Mouse (Mus musculus) left cerebral cortex, postnatal 25 days (tissue): ENCODE measurements around the gene Gse1. TPM values are rescaled to one million over a fixed set of nuclear protein-coding genes. Genes with fewer than 3 reads are reported as not detected.

Experiments
- DNase-seq, 2 experiments: peaks; one replicate each; pipeline ENCODE4 v3.0.0; 2022; ENCODE audit warnings: low spot score in 2 of 2, mixed read lengths in 1 of 2
- intact Hi-C: fragments of 180-260 bp; cut with DNase I; formaldehyde crosslinking; loops from one replicate; pipeline ENCODE4 v1.15.1; 2025
- total RNA-seq, 2 experiments: library from RNA; stranded (reverse); gene quantifications; 2 replicates each; pipeline ENCODE4 v1.2.3; 2021

Gene Gse1
- 10 to 100 TPM; 74.2 to 79.4 TPM for total RNA-seq

DNA sequence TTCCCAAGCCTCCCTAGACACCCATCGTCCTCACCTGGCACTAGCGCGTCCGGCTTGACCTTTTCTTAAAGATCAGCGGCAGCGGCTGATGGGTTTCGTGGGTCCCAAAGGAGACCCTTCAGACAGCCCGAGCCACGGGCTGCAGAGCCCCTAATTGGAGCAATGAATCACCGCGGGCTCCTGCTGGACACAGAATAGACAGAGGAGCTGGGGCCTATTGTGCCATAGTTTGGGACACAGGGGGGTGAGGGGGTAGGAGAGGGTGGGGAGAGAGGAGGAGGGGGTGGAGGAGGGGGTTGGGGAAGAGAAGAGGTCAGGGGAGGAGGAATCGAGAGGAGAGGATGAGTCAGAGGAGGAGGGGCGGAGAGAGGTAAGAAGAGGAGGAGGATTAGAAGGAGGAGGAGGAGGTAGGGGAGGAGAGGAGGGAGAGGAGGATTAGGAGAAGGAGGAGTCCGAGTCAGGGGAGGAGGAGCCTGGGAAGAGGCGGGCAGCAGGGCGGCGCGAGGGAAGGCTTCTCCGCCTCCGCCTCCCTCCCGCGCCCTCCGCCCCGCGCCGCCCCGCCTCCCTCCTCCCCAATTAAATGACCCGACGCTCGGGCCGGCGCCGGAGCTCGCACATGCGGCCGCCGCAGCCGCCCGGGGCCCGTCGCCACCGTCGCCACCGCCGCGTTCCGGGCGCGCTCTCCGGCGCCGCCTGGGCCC is at the start of gene Gse1:
Gse1 (plus strand) TSS at position 566 of the 701 bp plus-strand sequence.
- intact Hi-C loops = loop anchor here (5.0 kb wide), 1 partner anchor 39 kb away; no protein-coding TSS in a partner anchor

DNA sequence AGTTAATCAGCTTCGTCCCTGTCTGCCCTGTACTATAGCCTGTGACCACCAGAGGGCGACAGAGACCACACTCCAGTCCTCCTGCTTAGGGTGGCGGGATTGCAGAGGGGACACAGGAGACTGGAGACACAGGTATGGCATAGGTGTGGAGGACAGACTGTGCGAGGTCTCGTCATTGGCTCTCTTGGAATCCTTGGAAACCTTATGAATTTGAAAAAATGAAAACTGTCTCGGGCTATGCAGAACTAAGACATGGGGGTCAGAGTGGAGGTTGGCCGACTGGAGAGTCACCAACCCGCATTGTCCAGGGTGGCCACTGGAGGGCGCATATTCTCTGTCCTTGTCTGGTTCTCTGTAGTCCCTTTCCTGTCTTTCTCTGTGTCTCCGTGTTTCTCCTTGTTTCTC is 49.2 kb upstream of the Gse1 start:
- intact Hi-C loops = loop anchor here (2.0 to 5.0 kb wide), 4 partner anchors 88 to 428 kb away; no protein-coding TSS in a partner anchor
- DNase-seq = peak; percentile 86

More for the DNA sequence above, at the start of gene Gse1:
- peak; percentile 54 to 72 for DNase-seq

DNA sequence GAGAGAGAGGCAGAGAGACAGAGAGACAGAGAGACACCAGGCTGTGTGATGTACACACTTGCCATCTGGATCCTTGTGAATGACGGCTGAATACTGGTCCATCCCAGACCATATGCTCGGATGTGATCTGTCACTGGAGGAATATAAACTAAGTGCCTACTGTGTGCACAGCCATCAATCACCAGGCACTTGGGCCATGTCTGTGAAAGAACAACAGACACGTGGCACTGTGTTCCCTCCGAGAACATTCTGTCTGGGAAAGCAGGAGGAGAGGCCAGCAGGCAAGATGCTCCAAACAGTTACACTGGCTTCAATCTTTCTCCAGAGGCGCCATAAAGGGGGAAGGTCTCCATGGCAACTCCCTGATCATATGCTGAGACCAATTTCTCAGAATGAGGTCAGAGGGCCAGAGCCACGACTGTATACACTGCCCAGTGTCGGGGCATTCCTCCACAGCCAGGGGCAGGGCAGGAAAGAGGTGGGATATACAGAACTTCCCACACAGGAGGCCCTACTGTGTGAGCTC is 47.7 kb upstream of the Gse1 start:
- intact Hi-C loops = no loop called here
- DNase-seq = no peak

DNA sequence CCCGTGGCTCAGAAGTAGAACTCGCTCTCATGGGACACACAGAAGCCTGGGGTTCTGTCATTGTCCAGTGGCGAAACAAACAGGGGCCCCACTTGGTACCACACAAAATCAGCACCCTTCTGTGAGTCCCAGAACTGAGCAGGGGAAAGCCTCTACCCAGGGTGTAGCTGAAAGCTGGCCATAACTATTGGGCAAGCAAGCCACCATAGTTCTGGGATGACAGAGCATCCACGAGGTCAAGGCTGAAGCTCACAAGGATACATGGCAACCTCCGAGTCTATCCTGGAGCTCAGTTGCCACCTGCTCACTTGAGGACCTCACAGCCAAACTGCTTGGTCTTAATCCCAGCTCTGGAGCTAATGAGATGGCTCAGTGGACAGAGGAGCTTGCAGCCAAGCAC is 47.0 kb upstream of the Gse1 start:
- intact Hi-C loops = no loop called here
- DNase-seq = no peak

DNA sequence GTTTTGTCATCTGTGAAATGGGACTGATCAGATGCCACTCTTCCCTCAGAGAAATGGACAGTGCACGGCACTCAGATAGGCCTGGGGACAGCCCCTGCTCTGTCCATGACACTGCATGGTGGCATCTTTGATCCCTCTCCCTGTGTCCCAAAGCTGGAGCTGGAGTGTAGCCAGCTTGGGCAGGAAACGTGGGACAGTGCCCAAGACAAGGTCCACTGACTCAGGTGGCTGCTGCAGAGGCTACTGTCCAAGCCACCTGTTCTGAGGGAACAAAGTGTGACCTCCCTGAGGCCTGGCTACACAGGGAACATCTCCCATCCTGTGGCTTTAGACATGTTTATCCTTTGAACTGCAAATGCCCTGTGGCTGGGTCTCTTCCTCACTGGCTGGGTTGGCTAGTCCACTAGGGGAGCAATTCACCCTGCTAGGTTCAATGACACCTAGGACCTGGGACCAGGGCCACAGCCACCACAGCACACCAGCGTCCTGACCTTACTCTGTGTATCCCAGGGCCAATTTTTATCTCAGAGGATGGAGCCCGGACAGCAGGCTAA is 46.3 kb upstream of the Gse1 start:
- DNase-seq = no peak
- intact Hi-C loops = no loop called here

DNA sequence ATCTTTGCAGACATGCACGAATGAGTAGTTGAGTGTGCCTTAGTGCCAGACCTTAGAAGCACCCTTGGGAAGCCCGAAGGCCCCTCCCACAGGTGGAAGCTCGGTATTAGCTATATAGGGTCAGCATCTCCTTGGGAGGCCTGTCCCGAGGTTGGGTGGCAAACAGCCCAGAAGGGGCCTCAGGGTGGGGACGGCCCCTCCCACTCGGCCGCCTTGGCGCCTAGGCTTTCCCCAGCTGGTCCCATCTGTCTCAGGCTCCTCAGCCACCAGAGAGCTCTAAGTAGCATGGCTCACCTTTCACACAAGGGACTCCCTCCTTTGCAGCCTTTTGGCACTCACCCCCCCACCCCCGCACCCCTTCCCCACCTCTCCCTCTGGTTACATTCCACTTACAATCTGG is 43.9 kb upstream of the Gse1 start:
- intact Hi-C loops = no loop called here
- no peak for DNase-seq

DNA sequence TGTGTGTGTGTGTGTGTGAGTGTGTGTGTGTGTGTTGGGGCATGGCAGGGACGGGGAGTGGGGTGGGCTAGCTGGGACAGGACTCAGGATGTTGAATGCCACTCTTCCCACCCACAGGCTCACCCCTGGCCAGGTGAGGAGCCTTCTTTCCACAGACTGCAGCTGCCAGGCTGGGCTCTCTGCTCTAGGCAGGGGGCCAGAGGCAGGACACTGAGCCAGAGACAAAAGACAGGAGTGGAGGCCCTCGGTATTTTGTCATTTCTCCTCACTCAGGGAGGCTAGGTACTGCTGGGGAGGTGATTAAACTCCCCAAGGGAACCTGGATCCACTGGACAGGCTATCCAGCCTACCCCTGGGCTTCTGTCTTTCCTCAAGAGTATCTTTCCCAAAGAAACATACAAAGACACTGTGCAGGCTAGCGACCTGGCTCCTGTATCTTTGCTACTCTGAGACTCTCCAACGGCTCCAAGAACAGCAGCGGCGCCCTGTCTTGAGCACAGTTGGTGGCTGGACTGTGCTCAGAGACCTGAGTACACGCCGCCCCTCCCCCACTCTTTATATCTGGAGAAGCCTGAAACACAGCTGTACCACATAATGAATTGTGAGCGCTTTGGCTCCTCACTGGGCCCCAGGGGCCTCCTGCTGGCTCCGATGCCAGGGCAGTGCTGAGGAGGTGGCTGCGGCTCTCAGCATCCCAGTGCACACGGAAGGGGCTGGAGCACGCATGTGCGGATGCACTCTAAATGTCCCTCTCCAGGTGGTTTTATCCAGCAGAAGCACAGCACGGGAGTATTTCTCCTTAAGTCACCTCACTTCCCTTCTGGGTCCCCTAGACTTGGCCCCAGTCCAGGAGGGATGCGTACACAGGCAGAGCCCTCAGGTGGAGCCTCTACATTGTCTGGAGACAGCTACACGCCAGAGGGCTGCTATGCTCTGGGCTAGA is 43.1 kb upstream of the Gse1 start:
- intact Hi-C loops = no loop called here
- no peak for DNase-seq

DNA sequence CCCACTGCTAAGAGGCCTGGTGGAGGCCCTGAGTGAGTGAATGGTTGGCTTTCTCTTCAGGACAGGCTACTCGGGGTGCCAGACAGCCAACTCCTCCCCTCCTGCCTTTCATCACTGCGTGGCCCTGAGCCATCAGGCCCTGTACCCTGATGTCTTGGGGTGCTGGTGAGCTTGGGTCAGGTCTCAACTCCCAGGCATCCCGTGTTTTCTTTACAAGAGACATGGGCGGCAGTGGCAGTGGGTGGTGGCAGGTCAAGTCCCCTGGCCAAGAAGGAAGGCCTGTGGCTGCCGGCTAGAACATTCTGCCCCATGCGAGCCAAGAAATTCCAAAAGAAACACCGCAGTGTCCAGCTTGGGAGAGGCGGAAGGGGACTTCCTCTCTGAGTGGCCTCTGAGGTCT is 41.8 kb upstream of the Gse1 start:
- intact Hi-C loops = no loop called here
- DNase-seq = no peak

DNA sequence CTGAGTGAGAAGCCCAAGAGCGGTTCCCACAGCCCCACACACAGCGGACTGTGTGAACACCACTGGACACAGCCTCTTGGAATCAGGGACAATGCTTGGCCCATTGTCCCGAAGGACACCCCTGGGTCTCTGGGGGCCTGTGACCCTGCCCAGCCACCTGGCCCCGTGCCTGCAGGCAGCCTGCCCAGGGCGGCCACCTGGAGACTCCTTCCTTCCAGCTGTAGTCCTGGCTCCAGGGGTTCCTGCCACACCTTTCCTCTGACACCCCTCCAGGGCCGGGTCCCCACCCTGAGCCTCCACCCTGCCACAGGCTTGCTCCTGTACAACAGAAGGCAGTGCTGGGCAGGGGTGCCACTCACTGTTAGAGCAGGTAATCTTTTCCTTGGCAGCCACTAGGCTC is 39.7 kb upstream of the Gse1 start:
- DNase-seq = no peak
- intact Hi-C loops = no loop called here

DNA sequence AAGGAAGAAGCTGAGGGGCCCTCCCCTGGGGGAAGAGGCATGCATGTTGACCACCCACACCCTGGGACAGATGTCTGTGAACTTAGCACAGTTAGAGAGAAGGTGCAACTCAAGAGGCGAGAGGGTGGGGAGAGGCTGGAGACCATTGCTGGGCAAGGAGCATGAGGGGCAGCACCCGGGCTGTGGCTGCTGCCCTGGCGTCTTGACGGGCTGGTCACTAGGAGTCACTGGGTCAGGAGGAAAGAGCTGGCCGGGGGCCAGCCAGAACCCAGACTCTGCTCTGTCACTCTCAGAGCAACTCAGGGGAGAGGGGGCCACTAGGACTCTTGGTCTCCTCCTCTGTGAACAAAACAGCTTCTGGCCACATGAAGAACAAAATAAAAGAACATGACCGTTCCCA is 38.8 kb upstream of the Gse1 start:
- intact Hi-C loops = no loop called here
- no peak for DNase-seq

DNA sequence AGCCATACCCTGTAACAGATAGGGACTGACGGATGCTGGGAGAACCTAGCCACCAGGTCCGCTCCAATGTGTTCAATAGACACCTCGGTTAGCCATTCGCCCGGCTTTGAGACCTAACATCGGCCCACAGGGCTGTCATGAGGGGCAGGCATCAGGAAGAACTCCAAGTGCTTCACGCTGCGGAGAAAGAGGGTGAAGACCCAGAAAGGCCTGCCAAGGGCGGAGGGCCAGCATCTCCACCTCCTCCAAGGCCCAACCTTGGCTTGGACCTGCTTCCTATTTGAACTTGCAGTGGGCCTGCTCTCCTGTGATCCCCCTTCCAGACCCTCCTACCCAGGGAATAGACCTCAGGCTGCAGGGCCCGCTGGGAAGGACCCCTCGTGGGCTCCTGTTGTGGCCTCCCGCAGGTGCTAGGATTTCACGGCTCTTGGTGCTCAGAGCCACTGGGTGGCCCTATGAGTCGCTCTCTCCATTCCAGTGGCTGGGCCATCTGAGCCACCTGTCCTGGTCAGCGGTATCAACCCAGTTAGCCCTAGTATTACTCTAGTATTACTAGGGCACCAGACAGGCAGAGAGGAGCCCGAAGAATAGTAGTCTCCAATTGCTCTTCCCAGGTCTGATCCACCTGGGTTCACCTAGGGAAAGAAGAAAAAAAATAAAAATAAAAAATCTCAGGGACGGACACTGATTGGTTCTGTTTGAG is 38.0 kb upstream of the Gse1 start:
- no peak for DNase-seq
- intact Hi-C loops = no loop called here

DNA sequence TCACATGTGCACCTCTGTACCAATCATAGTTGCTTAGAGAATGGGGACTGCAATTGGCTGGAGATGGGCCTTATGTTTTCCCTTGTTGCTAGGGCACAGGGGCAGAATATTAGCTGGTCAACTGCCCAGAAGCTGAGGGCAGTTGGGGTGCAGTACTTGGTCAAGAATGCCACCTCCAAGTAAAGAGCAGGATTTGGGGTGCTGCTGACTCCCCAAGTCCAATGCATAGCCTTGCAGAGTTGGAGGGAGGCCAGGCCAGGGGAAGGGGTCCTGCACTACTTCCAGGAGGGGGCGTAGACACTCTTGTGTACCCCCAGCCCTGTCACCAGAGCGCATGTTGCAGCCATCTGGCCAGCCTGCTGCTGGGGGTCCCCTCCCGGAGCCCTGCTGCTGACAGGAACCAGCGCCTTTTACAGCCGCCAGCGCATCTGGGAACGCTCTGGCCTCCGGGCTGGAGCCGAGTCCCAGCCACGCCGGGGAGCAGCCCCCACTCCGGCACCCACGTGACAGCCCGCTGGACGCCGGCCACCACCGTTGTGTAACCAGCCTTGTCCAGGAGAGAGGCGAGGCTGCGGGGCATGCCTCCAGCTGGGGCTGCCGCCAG is 37.3 kb upstream of the Gse1 start:
- intact Hi-C loops = no loop called here
- DNase-seq = peak; percentile 75 to 89

DNA sequence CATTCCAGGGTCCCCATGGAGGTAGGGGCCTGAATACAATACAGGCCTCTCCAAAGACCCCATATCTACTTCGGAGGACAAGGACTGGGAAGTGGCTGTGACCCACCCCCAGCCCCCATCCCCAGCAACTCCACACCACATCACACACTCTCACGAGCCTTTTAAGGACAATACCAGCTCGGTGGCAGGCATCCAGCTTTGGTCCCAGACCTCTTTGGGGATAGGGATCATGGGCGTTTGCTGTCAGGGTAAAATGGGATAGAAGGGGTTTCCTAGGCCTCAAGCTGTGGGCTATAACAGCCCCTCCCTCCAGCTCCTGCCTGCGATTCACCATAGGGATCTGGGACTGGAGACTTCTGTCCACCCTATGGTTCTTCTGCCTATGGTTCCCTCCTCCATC is 36.6 kb upstream of the Gse1 start:
- intact Hi-C loops = no loop called here
- no peak for DNase-seq

DNA sequence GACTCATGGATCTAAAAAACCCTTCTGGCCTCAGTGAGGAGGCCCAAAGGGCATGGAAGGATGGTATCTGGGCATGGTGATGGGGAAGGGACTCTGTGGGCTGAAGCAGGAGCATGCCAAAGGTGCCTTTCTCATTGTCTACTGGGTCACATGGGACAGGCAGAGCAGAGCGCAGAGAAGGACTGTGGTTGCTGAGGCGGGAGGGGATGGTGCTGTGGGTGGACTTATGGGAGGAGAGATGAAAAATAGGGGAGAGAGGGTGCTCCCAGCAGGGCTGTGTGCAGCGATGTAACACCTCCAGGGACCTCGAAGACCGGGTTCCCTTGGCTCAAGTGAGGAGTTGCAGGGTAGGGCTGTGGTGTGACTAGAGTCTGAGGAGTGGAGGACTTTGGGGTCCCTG is 36.1 kb upstream of the Gse1 start:
- intact Hi-C loops = no loop called here
- DNase-seq = no peak

DNA sequence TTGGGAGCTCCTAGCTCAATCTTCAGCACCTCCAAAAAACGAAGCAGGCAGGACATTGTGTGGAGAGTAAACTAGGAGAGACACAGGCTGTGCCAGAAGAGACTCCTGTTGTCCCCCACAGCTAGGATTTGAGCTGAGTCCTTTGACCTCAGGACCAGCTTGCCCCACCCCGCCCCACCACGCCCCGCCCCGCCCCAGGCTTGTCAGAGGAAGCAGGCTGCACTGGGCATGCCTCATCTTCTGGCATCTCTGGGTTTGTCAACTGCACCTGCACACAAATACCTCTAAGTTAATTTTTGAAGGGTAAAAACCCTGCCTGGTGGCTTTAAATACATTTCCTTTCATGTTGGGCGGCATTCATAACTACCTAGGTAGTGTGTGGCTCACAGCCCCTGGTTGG is 26.9 kb upstream of the Gse1 start:
- intact Hi-C loops = no loop called here

DNA sequence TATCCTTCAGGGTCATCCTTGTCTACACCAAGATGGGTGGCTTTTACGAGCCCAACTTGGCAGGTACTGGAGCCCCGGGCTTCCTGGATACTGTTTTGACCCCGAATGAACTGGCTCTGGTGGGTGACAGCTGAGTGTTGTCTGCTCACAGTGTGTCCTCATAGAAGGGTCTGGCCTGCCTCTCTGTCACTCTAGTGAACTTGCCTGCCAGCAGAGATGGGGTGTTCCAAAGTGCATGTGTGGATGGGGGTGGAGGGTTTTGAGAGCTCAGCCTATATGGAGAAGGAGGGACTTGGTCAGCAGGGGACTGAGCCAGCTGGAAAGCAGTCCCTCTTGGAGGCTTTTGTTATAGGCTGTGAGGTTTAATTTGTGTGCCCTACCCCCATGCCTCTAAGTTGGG is 25.7 kb upstream of the Gse1 start:
- DNase-seq = no peak
- intact Hi-C loops = no loop called here

More for the DNA sequence above, 26.9 kb upstream of the Gse1 start:
- no peak for DNase-seq

DNA sequence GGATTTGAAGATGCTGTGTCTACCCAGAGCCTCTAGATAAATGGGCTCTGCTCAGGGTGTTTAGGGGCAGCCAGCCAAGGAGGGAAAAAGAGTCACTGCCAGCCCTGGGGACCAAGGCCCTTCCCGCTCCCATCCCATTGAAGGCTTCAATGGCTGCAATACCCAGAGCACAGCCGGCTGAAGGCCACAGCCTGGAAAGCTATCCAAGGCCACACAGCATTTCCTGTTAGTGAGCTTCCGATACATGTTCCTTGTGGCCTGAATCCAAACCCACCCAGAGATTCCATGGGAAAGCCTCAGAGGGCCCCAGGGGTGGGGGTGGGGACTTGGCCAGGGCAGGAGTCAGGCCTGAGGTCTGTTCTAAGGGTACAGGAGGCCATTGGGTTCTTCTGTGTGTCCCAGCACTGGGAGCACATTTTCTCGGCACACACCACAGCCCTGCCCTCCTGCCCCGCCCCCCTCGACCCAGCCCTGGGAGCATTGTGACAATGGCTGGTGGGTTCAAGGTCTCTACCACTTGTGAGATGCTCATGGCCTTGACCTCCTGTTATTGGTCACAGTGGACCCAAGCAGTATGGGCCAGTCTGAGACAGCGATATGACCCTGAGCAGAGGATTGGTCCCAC is 23.4 kb upstream of the Gse1 start:
- intact Hi-C loops = no loop called here
- no peak for DNase-seq

DNA sequence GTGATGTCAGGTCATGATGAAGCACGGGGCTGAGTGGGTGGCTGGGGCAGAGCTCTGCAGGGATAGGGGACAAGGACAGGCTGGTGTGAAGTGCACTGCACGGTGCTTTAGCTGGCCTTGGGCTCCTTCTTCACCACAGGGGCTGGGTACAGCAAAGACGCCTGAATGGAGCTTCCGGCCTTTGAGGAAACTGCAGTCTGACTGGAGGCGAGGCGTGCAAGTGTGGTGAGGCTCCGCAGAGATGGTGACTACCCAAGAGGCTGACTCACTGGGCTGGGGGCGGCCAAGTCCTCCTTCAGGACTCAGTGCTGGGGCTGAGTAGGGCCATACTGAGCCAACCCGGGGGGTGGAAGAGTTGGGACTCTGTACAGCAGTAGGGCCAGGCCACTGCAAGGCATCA is 22.3 kb upstream of the Gse1 start:
- peak in 1 of 2 experiments; percentile 75 for DNase-seq
- intact Hi-C loops = no loop called here

DNA sequence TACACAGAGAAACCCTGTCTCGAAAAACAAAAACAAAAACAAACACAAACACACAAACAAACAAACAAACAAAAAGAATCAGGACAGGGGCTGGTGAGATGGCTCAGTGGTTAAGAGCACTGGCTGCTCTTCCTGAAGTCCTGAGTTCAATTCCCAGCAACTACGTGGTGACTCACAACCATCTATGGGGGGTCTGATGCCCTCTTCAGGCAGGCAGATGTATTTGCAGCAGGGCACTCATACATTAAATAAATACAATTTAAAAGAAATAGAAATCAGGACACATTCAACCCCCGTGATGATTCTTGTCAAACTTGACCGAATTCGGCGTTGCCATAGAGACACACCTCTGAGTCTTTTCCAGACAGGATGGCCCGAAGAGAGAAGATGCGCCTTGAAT is 20.9 kb upstream of the Gse1 start:
- no peak for DNase-seq
- intact Hi-C loops = no loop called here
